Mouse (Mus musculus): ENCODE measurements at regions not wholly inside any gene's neighbourhood (a gene's known extent, or its start where the extent isn't known, plus 50 kb on each side); places are given as distances from the start of the nearest gene placed in this dataset.
"Not testable (repeated sequence)": the region's sequence is repeated elsewhere in the genome, so short reads cannot be mapped to it uniquely, and the experiment has no call there.

- no peaks in the 10 kb centered on the region for H3K4me1 ChIP-seq (replicated peaks; ENCODE audit: low read depth, low read length)
- no peaks in the 10 kb centered on the region for H3K36me3 ChIP-seq (ENCODE audit: insufficient read depth, low read length)
- peaks cover 6% of the 10 kb centered on the region; the same call in 1 of the 2 replicates for H3K9me3 ChIP-seq (ENCODE audit: low read length)
- H3K4me3 ChIP-seq (replicated peaks; ENCODE audit: low read length), result no peak overlapping the region
- no peak for TF ChIP-seq CTCF (conservative IDR thresholded peaks at IDR 0.05; ENCODE audit: low read length)
- TF ChIP-seq NANOG (IDR thresholded peaks at IDR 0.05; ENCODE audit: borderline replicate concordance, low read length), result no peak
- TF ChIP-seq POU5F1 (IDR thresholded peaks at IDR 0.05; ENCODE audit: borderline replicate concordance, low read length), result no peak
- H3K27me3 ChIP-seq (ENCODE audit: insufficient read depth, low read length), result no peaks in the 10 kb centered on the region
Measured at GRCm38 (mm10) chr17:3027376-3027775, 87.4 kb upstream of the Scaf8 start.

DNA sequence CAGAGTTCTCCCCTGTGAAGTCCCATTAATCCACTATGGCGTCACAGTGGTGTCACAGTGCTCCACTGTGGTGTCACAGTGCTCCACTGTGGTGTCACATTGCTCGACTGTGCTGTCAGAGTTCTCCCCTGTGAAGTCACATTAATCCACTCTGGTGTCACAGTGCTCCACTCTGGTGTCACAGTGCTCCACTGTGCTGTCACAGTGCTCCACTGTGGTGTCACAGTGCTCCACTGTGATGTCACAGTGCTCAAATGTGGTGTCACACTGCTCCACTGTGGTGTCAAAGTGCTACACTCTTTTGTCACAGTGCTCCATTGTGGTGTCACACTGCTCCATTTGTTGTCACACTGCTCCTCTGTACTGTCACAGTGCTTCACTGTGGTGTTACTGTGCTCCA, 85.0 kb upstream of the Scaf8 start:
- not testable (repeated sequence) for H3K27me3 ChIP-seq (ENCODE audit: insufficient read depth, low read length); H3K36me3 ChIP-seq (ENCODE audit: insufficient read depth, low read length); H3K4me3 ChIP-seq (replicated peaks; ENCODE audit: low read length); H3K9me3 ChIP-seq (ENCODE audit: low read length); H3K4me1 ChIP-seq (replicated peaks; ENCODE audit: low read depth, low read length)

DNA sequence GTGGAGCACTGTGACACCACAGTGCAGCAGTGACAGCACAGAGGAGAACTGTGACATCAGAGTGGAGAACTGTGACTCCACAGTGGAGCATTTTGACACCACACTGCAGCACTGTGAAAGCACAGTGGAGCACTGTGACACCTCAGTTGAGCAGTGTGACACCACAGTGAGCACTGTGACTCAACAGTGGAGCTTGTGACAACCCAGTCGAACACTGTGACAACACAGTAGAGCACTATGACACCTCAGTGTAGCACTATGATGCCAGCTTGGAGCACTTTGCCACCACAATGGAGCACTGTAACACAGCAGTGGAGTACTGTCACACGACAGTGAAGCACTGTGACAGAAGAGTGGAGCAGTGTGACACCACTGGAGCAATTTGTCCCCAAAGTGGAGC, 79.7 kb upstream of the Scaf8 start:
- H3K36me3 ChIP-seq (ENCODE audit: insufficient read depth, low read length), result no peaks in the 10 kb centered on the region
- H3K4me3 ChIP-seq (replicated peaks; ENCODE audit: low read length), result no peak overlapping the region
- H3K4me1 ChIP-seq (replicated peaks; ENCODE audit: low read depth, low read length), result no peaks in the 10 kb centered on the region
- H3K27me3 ChIP-seq (ENCODE audit: insufficient read depth, low read length), result no peaks in the 10 kb centered on the region
- peaks cover 8% of the 10 kb centered on the region; the same call in 1 of the 2 replicates for H3K9me3 ChIP-seq (ENCODE audit: low read length)
- no peak for TF ChIP-seq CTCF (conservative IDR thresholded peaks at IDR 0.05; ENCODE audit: low read length)
- no peak for TF ChIP-seq POU5F1 (IDR thresholded peaks at IDR 0.05; ENCODE audit: borderline replicate concordance, low read length)
- no peak for TF ChIP-seq NANOG (IDR thresholded peaks at IDR 0.05; ENCODE audit: borderline replicate concordance, low read length)

- Histone ChIP-seq H3K4me1 (replicated peaks; ENCODE audit: low read depth, low read length) (no peaks in the 10 kb centered on the region), H3K27me3 (ENCODE audit: insufficient read depth, low read length) (no peaks in the 10 kb centered on the region), H3K9me3 (ENCODE audit: low read length) (peaks cover 2% of the 10 kb centered on the region; the same call in 1 of the 2 replicates), H3K4me3 (replicated peaks; ENCODE audit: low read length) (no peak overlapping the region), H3K36me3 (ENCODE audit: insufficient read depth, low read length) (no peaks in the 10 kb centered on the region)
- TF ChIP-seq CTCF (conservative IDR thresholded peaks at IDR 0.05; ENCODE audit: low read length) (no peak), NANOG (IDR thresholded peaks at IDR 0.05; ENCODE audit: borderline replicate concordance, low read length) (no peak), POU5F1 (IDR thresholded peaks at IDR 0.05; ENCODE audit: borderline replicate concordance, low read length) (no peak)
Measured at GRCm38 (mm10) chr17:3037145-3037870, 77.5 kb upstream of the Scaf8 start.

DNA sequence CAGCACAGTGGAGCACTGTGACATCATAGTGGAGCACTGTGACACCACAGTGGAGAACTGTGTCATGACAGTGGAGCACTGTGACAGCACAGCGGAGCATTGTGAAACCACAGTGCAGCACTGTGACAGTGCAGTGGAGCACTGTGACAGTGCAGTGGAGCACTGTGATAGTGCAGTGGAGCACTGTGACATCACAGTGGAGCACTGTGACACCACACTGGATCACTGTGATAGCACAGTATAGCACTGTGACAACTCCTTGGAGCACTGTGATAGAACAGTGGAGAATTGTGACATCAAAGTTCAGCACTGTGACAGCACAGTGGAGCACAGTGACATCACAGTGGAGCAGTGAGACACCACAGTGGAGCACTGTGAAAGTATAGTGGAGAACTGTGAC, 76.7 kb upstream of the Scaf8 start:
- Histone ChIP-seq H3K4me3 (replicated peaks; ENCODE audit: low read length) (no peak overlapping the region), H3K9me3 (ENCODE audit: low read length) (no peaks in the 10 kb centered on the region), H3K36me3 (ENCODE audit: insufficient read depth, low read length) (no peaks in the 10 kb centered on the region), H3K4me1 (replicated peaks; ENCODE audit: low read depth, low read length) (no peaks in the 10 kb centered on the region), H3K27me3 (ENCODE audit: insufficient read depth, low read length) (no peaks in the 10 kb centered on the region)
- TF ChIP-seq CTCF (conservative IDR thresholded peaks at IDR 0.05; ENCODE audit: low read length) (no peak), POU5F1 (IDR thresholded peaks at IDR 0.05; ENCODE audit: borderline replicate concordance, low read length) (no peak), NANOG (IDR thresholded peaks at IDR 0.05; ENCODE audit: borderline replicate concordance, low read length) (no peak)

GRCm38 (mm10) chr17:3044520-3044919, 70.3 kb upstream of the Scaf8 start:
- not testable (repeated sequence) for H3K4me1 ChIP-seq (replicated peaks; ENCODE audit: low read depth, low read length); H3K27me3 ChIP-seq (ENCODE audit: insufficient read depth, low read length); H3K9me3 ChIP-seq (ENCODE audit: low read length); H3K4me3 ChIP-seq (replicated peaks; ENCODE audit: low read length); H3K36me3 ChIP-seq (ENCODE audit: insufficient read depth, low read length)

- H3K9me3 ChIP-seq (ENCODE audit: low read length), result peaks cover 28% of the 10 kb centered on the region
- H3K4me3 ChIP-seq (replicated peaks; ENCODE audit: low read length); H3K4me1 ChIP-seq (replicated peaks; ENCODE audit: low read depth, low read length); H3K36me3 ChIP-seq (ENCODE audit: insufficient read depth, low read length); H3K27me3 ChIP-seq (ENCODE audit: insufficient read depth, low read length): not testable (repeated sequence)
Measured at GRCm38 (mm10) chr17:3053859-3054258, 60.9 kb upstream of the Scaf8 start.

- TF ChIP-seq NANOG (IDR thresholded peaks at IDR 0.05; ENCODE audit: borderline replicate concordance, low read length), result peak; percentile 75; the same call in 1 of the 2 replicates
- not testable (repeated sequence) for H3K36me3 ChIP-seq (ENCODE audit: insufficient read depth, low read length); H3K4me1 ChIP-seq (replicated peaks; ENCODE audit: low read depth, low read length); H3K27me3 ChIP-seq (ENCODE audit: insufficient read depth, low read length); H3K4me3 ChIP-seq (replicated peaks; ENCODE audit: low read length)
- H3K9me3 ChIP-seq (ENCODE audit: low read length), result peaks cover 35% of the 10 kb centered on the region
Measured at GRCm38 (mm10) chr17:3054848-3055247, 59.9 kb upstream of the Scaf8 start.

GRCm38 (mm10) chr17:3055376-3055775, 59.4 kb upstream of the Scaf8 start:
- H3K9me3 ChIP-seq (ENCODE audit: low read length), result peaks cover 40% of the 10 kb centered on the region
- H3K36me3 ChIP-seq (ENCODE audit: insufficient read depth, low read length); H3K4me1 ChIP-seq (replicated peaks; ENCODE audit: low read depth, low read length); H3K4me3 ChIP-seq (replicated peaks; ENCODE audit: low read length); H3K27me3 ChIP-seq (ENCODE audit: insufficient read depth, low read length): not testable (repeated sequence)

- peaks cover 59% of the 10 kb centered on the region for H3K9me3 ChIP-seq (ENCODE audit: low read length)
- not testable (repeated sequence) for H3K4me3 ChIP-seq (replicated peaks; ENCODE audit: low read length); H3K4me1 ChIP-seq (replicated peaks; ENCODE audit: low read depth, low read length); H3K27me3 ChIP-seq (ENCODE audit: insufficient read depth, low read length); H3K36me3 ChIP-seq (ENCODE audit: insufficient read depth, low read length)
Measured at GRCm38 (mm10) chr17:3063401-3063800, 51.4 kb upstream of the Scaf8 start.

Data from E14TG2a.4 (cell line).